Mouse (Mus musculus) lung, embryonic 14.5 days (tissue): ENCODE measurements around the gene Noxa1. TPM values are rescaled to one million over a fixed set of nuclear protein-coding genes. Genes with fewer than 3 reads are reported as not detected.
A peak's percentile ranks its signal among the peaks of the same experiment; 100 is the strongest.

Experiments used
- ATAC-seq: fragments of 200-750 bp; cut with Nextera tagmentation; 2 replicates; pipeline ENCODE4 v1.8.0; 2017; ENCODE audit warnings: mild to moderate bottlenecking, moderate TSS enrichment, moderate library complexity; ENCODE audit not compliant: insufficient read depth
- DNase-seq: peaks from one replicate; pipeline ENCODE4 v3.0.0-alpha.2; 2015
- H3K27ac ChIP-seq: fragments of 300-500 bp; sonication (generic); 2 replicates; pipeline ENCODE4 v1.5.1; 2014; ENCODE audit warnings: low read depth, mild to moderate bottlenecking, moderate library complexity
- H3K27me3 ChIP-seq: fragments of 300-500 bp; sonication (generic); 2 replicates; pipeline ENCODE4 v1.6.1; 2014; ENCODE audit warnings: low read length, control low read depth; ENCODE audit not compliant: insufficient read depth
- H3K36me3 ChIP-seq: fragments of 300-500 bp; sonication (generic); 2 replicates; pipeline ENCODE4 v1.6.1; 2014; ENCODE audit warnings: control low read depth; ENCODE audit not compliant: insufficient read depth
- H3K4me1 ChIP-seq: fragments of 300-500 bp; sonication (generic); 2 replicates; pipeline ENCODE4 v1.6.1; 2014; ENCODE audit warnings: antibody characterized with exemption, control low read depth; ENCODE audit not compliant: insufficient read depth
- H3K4me2 ChIP-seq: fragments of 300-500 bp; sonication (generic); 2 replicates; pipeline ENCODE4 v1.6.1; 2014; ENCODE audit warnings: mild to moderate bottlenecking
- H3K4me3 ChIP-seq: fragments of 300-500 bp; sonication (generic); 2 replicates; pipeline ENCODE4 v1.5.1; 2014; ENCODE audit warnings: low read depth, low read length
- H3K9ac ChIP-seq: fragments of 300-500 bp; sonication (generic); 2 replicates; pipeline ENCODE4 v1.6.1; 2014
- H3K9me3 ChIP-seq: fragments of 300-500 bp; sonication (generic); 2 replicates; pipeline ENCODE4 v1.6.1; 2016; ENCODE audit warnings: low read depth, low read length, control low read depth
- CTCF ChIP-seq: IDR thresholded peaks from 2 replicates; pipeline ENCODE4 v1.5.1; 2016; ENCODE audit warnings: antibody characterized with exemption, low read depth
- WGBS: fragments of 180-500 bp; shearing (Covaris S2); extraction: QIAGEN DNeasy Blood & Tissue Kit; methylation state at CpG from one replicate; pipeline ENCODE4 v1.1.7; 2014; 5-methylcytosine and 5-hydroxymethylcytosine counted together
- polyA plus RNA-seq: library from polyadenylated mRNA; unstranded; fragments of >200 nt; fragmentation: Nextera tagmentation; extraction: Ambion mirVana; gene quantifications from 2 replicates; pipeline ENCODE4 v1.2.1, GENCODE M21; 2014

Noxa1 gene
- polyA plus RNA-seq, 1 experiment from 2014 or later, result 0.41 TPM

- WGBS, result 60% methylated on average over 1 of the region's 1 CpGs
- Histone ChIP-seq H3K4me1 (no peaks in the 10 kb centered on the region), H3K4me3 (no peak overlapping the region), H3K36me3 (no peaks in the 10 kb centered on the region), H3K4me2 (no peak overlapping the region), H3K27ac (no peak overlapping the region), H3K27me3 (no peaks in the 10 kb centered on the region), H3K9ac (no peak overlapping the region), H3K9me3 (no peaks in the 10 kb centered on the region)
- no peak for TF ChIP-seq CTCF
- no peak for ATAC-seq
- DNase-seq, result no peak
Observed at GRCm38 (mm10) chr2:25078967-25079366, 16.0 kb downstream of the Noxa1 start.

- no peak for ATAC-seq
- H3K27ac ChIP-seq, result no peak overlapping the region
- H3K27me3 ChIP-seq, result no peaks in the 10 kb centered on the region
Observed at GRCm38 (mm10) chr2:25075506-25075905, 19.4 kb downstream of the Noxa1 start.

GRCm38 (mm10) chr2:25072398-25072797 lies 22.6 kb downstream of the Noxa1 start:
- H3K4me3 ChIP-seq, result no peak overlapping the region
- H3K4me1 ChIP-seq, result no peaks in the 10 kb centered on the region
- H3K9ac ChIP-seq, result no peak overlapping the region
- 84% methylated on average over 4 of the region's 4 CpGs for WGBS
- no peak overlapping the region for H3K27ac ChIP-seq
- ATAC-seq, result no peak
- no peak overlapping the region for H3K4me2 ChIP-seq
- H3K9me3 ChIP-seq, result no peaks in the 10 kb centered on the region
- no peak for DNase-seq
- TF ChIP-seq CTCF, result peak; percentile 17; the same call in 1 of the 2 replicates
- no peaks in the 10 kb centered on the region for H3K36me3 ChIP-seq
- H3K27me3 ChIP-seq, result no peaks in the 10 kb centered on the region

More at GRCm38 (mm10) chr2:25075506-25075905, 19.4 kb downstream of the Noxa1 start:
- H3K4me1 ChIP-seq, result no peaks in the 10 kb centered on the region
- 59% methylated on average over 4 of the region's 4 CpGs for WGBS
- no peak for DNase-seq
- H3K9ac ChIP-seq, result no peak overlapping the region
- H3K4me2 ChIP-seq, result no peak overlapping the region
- TF ChIP-seq CTCF, result no peak
- no peaks in the 10 kb centered on the region for H3K36me3 ChIP-seq
- no peaks in the 10 kb centered on the region for H3K9me3 ChIP-seq
- no peak overlapping the region for H3K4me3 ChIP-seq

GRCm38 (mm10) chr2:25069537-25069936 lies 25.4 kb downstream of the Noxa1 start:
- H3K27me3 ChIP-seq, result no peaks in the 10 kb centered on the region
- no peak overlapping the region for H3K9ac ChIP-seq
- WGBS, result 71% methylated on average over 4 of the region's 4 CpGs
- H3K27ac ChIP-seq, result no peak overlapping the region
- no peaks in the 10 kb centered on the region for H3K36me3 ChIP-seq
- DNase-seq (no peak), ATAC-seq (no peak)
- no peak overlapping the region for H3K4me2 ChIP-seq
- H3K4me3 ChIP-seq, result no peak overlapping the region
- H3K4me1 ChIP-seq, result no peaks in the 10 kb centered on the region
- no peak for TF ChIP-seq CTCF
- no peaks in the 10 kb centered on the region for H3K9me3 ChIP-seq

GRCm38 (mm10) chr2:25066552-25066951 lies 28.4 kb downstream of the Noxa1 start:
- Histone ChIP-seq H3K27ac (no peak overlapping the region), H3K9me3 (no peaks in the 10 kb centered on the region), H3K4me3 (no peak overlapping the region), H3K36me3 (peaks cover 9% of the 10 kb centered on the region), H3K9ac (no peak overlapping the region), H3K27me3 (no peaks in the 10 kb centered on the region), H3K4me2 (no peak overlapping the region), H3K4me1 (no peaks in the 10 kb centered on the region)
- whole genome bisulfite sequencing, result 82% methylated on average over 4 of the region's 4 CpGs
- DNase-seq, result no peak
- TF ChIP-seq CTCF, result no peak
- no peak for ATAC-seq

- DNase-seq (no peak), ATAC-seq (no peak)
- no peak overlapping the region for H3K27ac ChIP-seq
- no peak overlapping the region for H3K9ac ChIP-seq
- no peak for TF ChIP-seq CTCF
- no peaks in the 10 kb centered on the region for H3K9me3 ChIP-seq
- H3K36me3 ChIP-seq, result peaks cover 16% of the 10 kb centered on the region
- no peaks in the 10 kb centered on the region for H3K4me1 ChIP-seq
- no peak overlapping the region for H3K4me3 ChIP-seq
- no peak overlapping the region for H3K4me2 ChIP-seq
- H3K27me3 ChIP-seq, result no peaks in the 10 kb centered on the region
Observed at GRCm38 (mm10) chr2:25065537-25065936, 29.4 kb downstream of the Noxa1 start.

GRCm38 (mm10) chr2:25064285-25064684 lies 30.7 kb downstream of the Noxa1 start:
- H3K9me3 ChIP-seq, result no peaks in the 10 kb centered on the region
- H3K9ac ChIP-seq, result no peak overlapping the region
- DNase-seq (no peak), ATAC-seq (no peak)
- no peak overlapping the region for H3K4me2 ChIP-seq
- H3K36me3 ChIP-seq, result peaks cover 26% of the 10 kb centered on the region
- no peak for TF ChIP-seq CTCF
- H3K27me3 ChIP-seq, result no peaks in the 10 kb centered on the region
- no peaks in the 10 kb centered on the region for H3K4me1 ChIP-seq
- WGBS, result 86% methylated on average over 1 of the region's 1 CpGs
- no peak overlapping the region for H3K27ac ChIP-seq
- no peak overlapping the region for H3K4me3 ChIP-seq

- Histone ChIP-seq H3K9me3 (no peaks in the 10 kb centered on the region), H3K27ac (no peak overlapping the region), H3K4me3 (no peak overlapping the region), H3K9ac (no peak overlapping the region), H3K27me3 (no peaks in the 10 kb centered on the region), H3K4me1 (no peaks in the 10 kb centered on the region), H3K4me2 (no peak overlapping the region), H3K36me3 (peaks cover 31% of the 10 kb centered on the region)
- ATAC-seq (no peak), DNase-seq (no peak)
- TF ChIP-seq CTCF, result no peak
- WGBS, result 89% methylated on average over 5 of the region's 5 CpGs
Observed at GRCm38 (mm10) chr2:25063523-25063922, 31.4 kb downstream of the Noxa1 start.
